Comparison of ENCODE assay signal across 18 mouse cellular contexts in genomic region chr13:71868763-71869162, GRCm38 (mm10).
"Had no signal": no experiment of that assay in that cellular context is flagged by ENCODE, and none has a peak within 500 bp of the region (broad histone marks: within the 10 kb centered on the region; RNA-seq: fewer than 3 reads in every experiment).

No protein-coding gene starts in this region.

- H3K27ac ChIP-seq: midbrain, embryonic 10.5 days; midbrain, embryonic 12.5 days; neural tube, embryonic 13.5 days; neural tube, embryonic 15.5 days had no signal

- H3K9me3 ChIP-seq: midbrain, embryonic 10.5 days; neural tube, embryonic 13.5 days; neural tube, embryonic 15.5 days had no signal

- H3K4me2 ChIP-seq: lung, embryonic 14.5 days; midbrain, embryonic 12.5 days; neural tube, embryonic 13.5 days; neural tube, embryonic 15.5 days had no signal

- ATAC-seq: midbrain, embryonic 16.5 days had no signal

- H3K4me1 ChIP-seq: midbrain, embryonic 10.5 days; midbrain, embryonic 12.5 days; neural tube, embryonic 13.5 days; neural tube, embryonic 15.5 days had no signal

- H3K36me3 ChIP-seq: midbrain, embryonic 10.5 days; midbrain, embryonic 12.5 days; neural tube, embryonic 13.5 days; neural tube, embryonic 15.5 days had no signal

- H3K4me3 ChIP-seq: midbrain, embryonic 10.5 days; midbrain, embryonic 12.5 days; myocyte; neural tube, embryonic 13.5 days; neural tube, embryonic 15.5 days had no signal

- H3K27me3 ChIP-seq: midbrain, embryonic 12.5 days; neural tube, embryonic 13.5 days; neural tube, embryonic 15.5 days had no signal

- DNase-seq: lung, embryonic 14.5 days; lung, postnatal 10 days; lung, postnatal 4 days; midbrain, embryonic 14.5 days; retina, postnatal 1 day; right cerebral cortex, adult 18-20 months; right cerebral cortex, postnatal 25 days; right cerebral cortex, postnatal 4 days; spleen, adult 18-20 months; thymus, adult 18-20 months; thymus, postnatal 14 days; thymus, postnatal 36 days had no signal

- H3K9ac ChIP-seq: lung, embryonic 14.5 days; midbrain, embryonic 12.5 days; neural tube, embryonic 13.5 days; neural tube, embryonic 15.5 days had no signal
